Mouse (Mus musculus) lung, postnatal 0 days (tissue): ENCODE results near the gene Rras.

Source experiments
- CTCF ChIP-seq: IDR thresholded peaks from 2 replicates; pipeline ENCODE4 v1.5.1; 2016; ENCODE audit warnings: antibody characterized with exemption, mild to moderate bottlenecking
- EP300 ChIP-seq: IDR thresholded peaks from 2 replicates; pipeline ENCODE4 v1.6.1; 2016; ENCODE audit warnings: antibody characterized with exemption, mild to moderate bottlenecking, control low read depth

- no peak for TF ChIP-seq CTCF
- TF ChIP-seq EP300 = no peak
Measured at GRCm38 (mm10) chr7:45060632-45061122, 42.9 kb downstream of the Rras start.
